Mouse (Mus musculus): ENCODE data around the gene Dnajb3. TPM values are rescaled to one million over a fixed set of nuclear protein-coding genes. Genes with fewer than 3 reads are reported as not detected.

The Dnajb3 gene
- total RNA-seq (2023; ENCODE audit: inconsistent age): 0.51 to 0.67 TPM (median 0.54 TPM) in 3 of 4 replicates, not detected in the other

DNA sequence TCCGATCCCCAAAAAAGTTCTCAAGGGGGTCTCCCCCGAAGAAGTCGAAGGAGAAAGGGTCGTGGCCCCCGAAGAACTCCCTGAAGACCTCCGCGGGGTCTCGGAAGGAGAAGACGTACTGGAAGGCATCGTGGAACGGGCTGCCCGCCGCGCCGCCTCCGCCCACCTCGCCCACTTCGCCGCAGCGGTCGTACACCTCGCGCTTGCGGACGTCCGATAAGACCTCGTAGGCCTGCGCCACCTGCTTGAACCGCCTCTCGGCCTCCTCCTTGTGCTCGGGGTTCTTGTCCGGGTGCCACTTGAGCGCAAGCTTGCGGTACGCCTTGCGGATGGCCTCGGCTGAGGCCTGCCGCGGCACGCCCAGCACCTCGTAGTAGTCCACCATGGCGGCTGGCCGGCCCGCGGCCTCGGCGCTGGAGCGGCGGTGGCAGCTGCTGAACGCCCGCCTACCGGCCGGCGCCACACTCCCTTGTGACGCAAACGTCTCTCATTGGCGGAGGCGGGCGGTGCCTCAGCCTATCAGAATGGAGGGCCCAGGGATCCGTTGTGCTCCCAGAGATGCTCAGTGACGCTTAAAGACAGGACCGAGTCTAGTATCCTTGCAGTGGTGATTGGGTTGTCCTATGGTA lies at the start of gene Dnajb3:
TSS of gene Dnajb3 (minus strand) at position 489 of the 629 bp plus-strand sequence.

DNA sequence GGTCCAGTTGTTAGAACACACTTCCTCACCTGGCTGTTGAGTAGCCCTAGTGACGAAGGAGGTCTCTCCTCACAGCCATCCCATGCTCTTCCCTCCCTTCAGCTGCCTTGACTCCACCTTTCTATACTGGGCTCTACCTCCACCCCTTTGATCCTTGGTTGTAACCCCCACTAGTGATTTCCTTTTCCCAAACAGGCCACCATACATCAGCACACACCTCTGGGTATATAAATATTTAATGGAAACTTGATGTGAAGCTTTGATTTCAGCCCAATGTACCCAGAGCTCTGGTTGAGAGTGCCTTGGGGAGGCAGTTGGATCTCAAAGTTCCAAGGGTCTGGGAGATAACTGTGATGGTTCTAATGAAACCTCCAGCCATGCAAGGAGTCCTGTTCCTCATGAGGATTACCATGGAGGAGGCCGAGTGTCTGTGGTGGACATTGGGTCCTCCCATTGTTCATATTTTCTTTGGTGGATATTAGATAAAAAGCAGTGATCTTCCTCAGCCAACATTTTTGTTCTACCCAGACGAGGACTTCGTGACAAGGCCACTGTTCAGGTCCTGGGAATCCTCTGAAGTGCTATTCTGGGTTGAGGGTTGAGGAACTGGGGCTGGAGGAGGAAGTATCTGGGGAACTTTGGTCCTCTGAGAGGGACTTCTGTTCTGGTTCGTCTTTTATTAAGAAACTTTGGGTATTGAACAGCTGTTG lies 21.2 kb upstream of the Dnajb3 start, which contains the start of gene Mroh2a:
TSS of gene Mroh2a (plus strand) at position 317 of the 710 bp plus-strand sequence.

DNA sequence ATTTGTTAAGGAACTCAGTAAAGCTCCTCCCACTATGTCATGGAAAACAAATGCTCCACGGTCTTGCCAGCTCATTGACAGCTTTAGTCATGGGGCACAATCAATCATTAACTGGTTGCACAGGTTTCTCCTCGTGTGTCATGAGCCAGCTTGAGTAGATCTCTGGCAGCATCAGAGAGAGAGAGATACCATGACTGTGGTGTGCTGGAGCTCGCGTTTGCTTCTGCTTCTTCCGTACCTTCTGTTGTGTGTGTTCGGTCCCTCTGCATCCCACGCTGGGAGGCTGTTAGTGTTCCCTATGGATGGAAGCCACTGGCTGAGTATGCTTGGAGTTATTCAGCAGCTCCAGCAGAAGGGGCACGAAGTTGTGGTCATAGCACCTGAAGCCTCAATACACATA lies 6.2 kb upstream of the Dnajb3 start, which contains the start of gene Ugt1a1:
TSS of gene Ugt1a1 (plus strand) at position 148 of the 400 bp plus-strand sequence.

DNA sequence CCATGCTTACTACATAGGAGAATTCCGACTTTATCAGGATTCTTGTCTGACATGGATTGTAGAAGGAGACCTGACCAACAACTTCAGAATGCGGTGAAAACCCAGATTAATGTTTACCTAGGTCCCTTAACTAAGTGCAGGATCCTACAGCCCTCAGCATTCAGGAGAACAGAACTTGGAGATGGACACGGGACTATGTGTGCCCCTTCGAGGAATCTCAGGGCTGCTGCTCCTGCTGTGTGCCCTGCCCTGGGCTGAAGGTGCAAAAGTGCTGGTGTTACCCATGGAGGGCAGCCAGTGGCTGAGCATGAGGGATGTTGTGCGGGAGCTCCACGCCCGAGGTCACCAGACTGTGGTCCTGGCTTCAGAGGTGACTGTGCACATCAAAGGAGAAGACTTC lies 5.1 kb downstream of the Dnajb3 start, which contains the start of gene Ugt1a2:
TSS of gene Ugt1a2 (plus strand) at position 146 of the 400 bp plus-strand sequence.

DNA sequence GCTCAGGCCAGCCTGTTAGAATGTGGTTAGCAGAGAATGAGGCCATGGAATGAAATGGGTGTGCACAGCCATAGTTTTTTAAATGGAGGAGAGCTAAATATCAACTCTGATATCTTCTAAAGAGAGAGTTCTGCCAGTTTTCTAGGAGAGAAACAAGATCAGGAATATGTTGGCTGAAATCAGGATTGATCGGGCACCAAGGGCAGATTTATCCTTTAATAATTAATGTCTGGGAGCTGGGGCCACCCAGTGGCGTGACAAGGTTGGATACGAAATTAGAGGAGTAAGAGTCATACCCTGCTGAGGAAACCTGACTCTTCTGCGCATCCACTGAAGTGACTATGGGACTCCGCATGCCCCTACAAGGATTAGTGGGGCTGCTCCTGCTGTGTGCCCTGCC lies 39.9 kb downstream of the Dnajb3 start, which contains the start of gene Ugt1a5:
TSS of gene Ugt1a5 (plus strand) at position 302 of the 400 bp plus-strand sequence.

Other genes starting within 250 kb of the Dnajb3 start
- gene Usp40, start 197.2 kb downstream of the Dnajb3 start, total RNA-seq (2023; ENCODE audit: inconsistent age): 16.8 to 20.3 TPM (median 20.2 TPM) in 4 replicates
- gene Ugt1a10, start 150.4 kb downstream of the Dnajb3 start, total RNA-seq (2023; ENCODE audit: inconsistent age): not detected in 4 replicates
- not detected in 4 replicates for gene Ugt1a9, start 135.0 kb downstream of the Dnajb3 start, total RNA-seq (2023; ENCODE audit: inconsistent age)
- gene Ugt1a8, start 118.0 kb downstream of the Dnajb3 start, total RNA-seq (2023; ENCODE audit: inconsistent age): not detected in 4 replicates
- 0.27 to 0.39 TPM in 2 of 4 replicates, not detected in the others for gene Ugt1a7c, start 110.7 kb downstream of the Dnajb3 start, total RNA-seq (2023; ENCODE audit: inconsistent age)
- 0.26 TPM in 1 of 4 replicates, not detected in the others for gene Ugt1a6b, start 102.5 kb downstream of the Dnajb3 start, total RNA-seq (2023; ENCODE audit: inconsistent age)
- gene Ugt1a6a, start 71.0 kb downstream of the Dnajb3 start, total RNA-seq (2023; ENCODE audit: inconsistent age): not detected in 4 replicates
- not detected in 4 replicates for gene Ugt1a5, start 39.8 kb downstream of the Dnajb3 start, total RNA-seq (2023; ENCODE audit: inconsistent age)
- gene Ugt1a2, start 5.2 kb downstream of the Dnajb3 start, total RNA-seq (2023; ENCODE audit: inconsistent age): not detected in 4 replicates
- not detected in 4 replicates for gene Ugt1a1, start 6.2 kb upstream of the Dnajb3 start, total RNA-seq (2023; ENCODE audit: inconsistent age)
- gene Mroh2a, start 21.2 kb upstream of the Dnajb3 start, total RNA-seq (2023; ENCODE audit: inconsistent age): 0.06 to 0.27 TPM (median 0.06 TPM) in 3 of 4 replicates, not detected in the other
- 74.5 to 81.5 TPM (median 77.4 TPM) in 4 replicates for gene Hjurp, start 71.9 kb upstream of the Dnajb3 start, total RNA-seq (2023; ENCODE audit: inconsistent age)
- not detected in 4 replicates for gene Trpm8, start 71.9 kb upstream of the Dnajb3 start, total RNA-seq (2023; ENCODE audit: inconsistent age)
- gene Spp2, start 201.2 kb upstream of the Dnajb3 start, total RNA-seq (2023; ENCODE audit: inconsistent age): not detected in 4 replicates